Mouse (Mus musculus) lung, embryonic 14.5 days (tissue): ENCODE results near the gene Galk1. TPM values are rescaled to one million over a fixed set of nuclear protein-coding genes. Genes with fewer than 3 reads are reported as not detected.

Source experiments
- ATAC-seq: fragments of 200-750 bp; cut with Nextera tagmentation; 2 replicates; pipeline ENCODE4 v1.8.0; 2017; ENCODE audit warnings: mild to moderate bottlenecking, moderate TSS enrichment, moderate library complexity; ENCODE audit not compliant: insufficient read depth
- DNase-seq: peaks from one replicate; pipeline ENCODE4 v3.0.0-alpha.2; 2015
- H3K27ac ChIP-seq: fragments of 300-500 bp; sonication (generic); 2 replicates; pipeline ENCODE4 v1.5.1; 2014; ENCODE audit warnings: low read depth, mild to moderate bottlenecking, moderate library complexity
- H3K27me3 ChIP-seq: fragments of 300-500 bp; sonication (generic); 2 replicates; pipeline ENCODE4 v1.6.1; 2014; ENCODE audit warnings: low read length, control low read depth; ENCODE audit not compliant: insufficient read depth
- H3K36me3 ChIP-seq: fragments of 300-500 bp; sonication (generic); 2 replicates; pipeline ENCODE4 v1.6.1; 2014; ENCODE audit warnings: control low read depth; ENCODE audit not compliant: insufficient read depth
- H3K4me1 ChIP-seq: fragments of 300-500 bp; sonication (generic); 2 replicates; pipeline ENCODE4 v1.6.1; 2014; ENCODE audit warnings: antibody characterized with exemption, control low read depth; ENCODE audit not compliant: insufficient read depth
- H3K4me2 ChIP-seq: fragments of 300-500 bp; sonication (generic); 2 replicates; pipeline ENCODE4 v1.6.1; 2014; ENCODE audit warnings: mild to moderate bottlenecking
- H3K4me3 ChIP-seq: fragments of 300-500 bp; sonication (generic); 2 replicates; pipeline ENCODE4 v1.5.1; 2014; ENCODE audit warnings: low read depth, low read length
- H3K9ac ChIP-seq: fragments of 300-500 bp; sonication (generic); 2 replicates; pipeline ENCODE4 v1.6.1; 2014
- H3K9me3 ChIP-seq: fragments of 300-500 bp; sonication (generic); 2 replicates; pipeline ENCODE4 v1.6.1; 2016; ENCODE audit warnings: low read depth, low read length, control low read depth
- CTCF ChIP-seq: IDR thresholded peaks from 2 replicates; pipeline ENCODE4 v1.5.1; 2016; ENCODE audit warnings: antibody characterized with exemption, low read depth
- WGBS: fragments of 180-500 bp; shearing (Covaris S2); extraction: QIAGEN DNeasy Blood & Tissue Kit; methylation state at CpG from one replicate; pipeline ENCODE4 v1.1.7; 2014; 5-methylcytosine and 5-hydroxymethylcytosine counted together
- polyA plus RNA-seq: library from polyadenylated mRNA; unstranded; fragments of >200 nt; fragmentation: Nextera tagmentation; extraction: Ambion mirVana; gene quantifications from 2 replicates; pipeline ENCODE4 v1.2.1, GENCODE M21; 2014

The Galk1 gene
- polyA plus RNA-seq, 1 experiment from 2014 or later = 208 TPM

DNA sequence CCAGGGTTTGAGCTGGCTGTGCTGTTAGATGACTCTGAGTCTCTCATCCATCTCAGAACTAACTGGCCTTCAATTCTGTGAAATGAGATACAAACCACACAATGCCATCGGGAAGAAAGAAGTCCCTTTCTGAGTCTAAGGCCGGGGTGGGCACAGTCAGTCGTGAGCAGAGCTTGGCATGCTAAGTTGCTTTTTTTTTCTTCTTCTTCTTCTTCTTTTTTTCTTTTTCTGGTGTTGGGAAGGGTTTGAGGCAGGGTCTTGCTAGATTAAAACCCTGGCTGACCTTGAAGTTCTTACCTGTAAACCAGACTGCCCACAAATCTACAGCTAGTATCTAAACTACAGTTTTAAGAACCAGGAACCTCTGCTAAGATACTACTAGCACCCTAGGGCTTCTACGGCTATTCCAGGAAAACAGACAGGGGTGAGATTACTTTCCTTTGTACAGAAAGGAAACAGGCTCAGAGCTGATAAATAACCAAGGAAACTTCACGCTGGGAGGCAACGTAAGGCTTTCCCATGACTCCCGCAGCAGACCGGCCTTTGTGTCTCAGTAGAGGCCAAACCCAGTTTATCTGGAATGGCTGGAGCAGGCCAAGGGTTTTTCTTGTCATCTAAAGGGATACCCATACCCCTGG lies 8.2 kb downstream of the Galk1 start:
- no peak for TF ChIP-seq CTCF
- H3K27ac ChIP-seq = peak overlapping the region; percentile 78
- H3K4me3 ChIP-seq = peak overlapping the region; percentile 33
- peak overlapping the region; percentile 56 for H3K9ac ChIP-seq
- no peak for DNase-seq
- no peaks in the 10 kb centered on the region for H3K9me3 ChIP-seq
- WGBS = 32% methylated on average over 8 of the region's 8 CpGs
- H3K4me2 ChIP-seq = peak overlapping the region; percentile 68
- ATAC-seq = no peak
- H3K4me1 ChIP-seq = peaks cover 7% of the 10 kb centered on the region
- peaks cover 30% of the 10 kb centered on the region for H3K36me3 ChIP-seq
- no peaks in the 10 kb centered on the region for H3K27me3 ChIP-seq

DNA sequence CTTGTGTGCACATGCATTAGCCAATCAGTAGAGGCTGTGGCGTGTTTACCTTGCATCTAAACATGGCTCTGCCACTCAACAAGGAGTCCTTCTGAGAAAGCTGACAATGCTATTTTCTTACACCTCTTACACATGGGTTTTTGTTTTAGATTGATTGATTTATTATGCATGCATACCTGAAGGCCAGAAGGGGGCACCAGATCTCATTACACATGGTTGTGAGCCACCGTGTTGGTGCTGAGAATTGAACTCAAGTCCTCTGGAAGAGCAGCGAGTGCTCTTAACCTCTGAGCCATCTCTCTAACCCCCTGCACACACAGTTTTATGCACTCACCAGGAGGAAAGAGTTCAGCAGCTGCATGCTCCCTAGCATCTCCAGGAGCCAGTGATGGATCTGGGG lies 9.6 kb downstream of the Galk1 start:
- Histone ChIP-seq H3K9ac (no peak overlapping the region), H3K9me3 (no peaks in the 10 kb centered on the region), H3K27me3 (no peaks in the 10 kb centered on the region), H3K4me2 (no peak overlapping the region), H3K27ac (no peak overlapping the region), H3K4me1 (peaks cover 7% of the 10 kb centered on the region), H3K4me3 (no peak overlapping the region), H3K36me3 (peaks cover 16% of the 10 kb centered on the region)
- 83% methylated on average over 3 of the region's 3 CpGs for WGBS
- no peak for DNase-seq
- ATAC-seq = no peak
- TF ChIP-seq CTCF = no peak; the same call in 1 of the 2 replicates

DNA sequence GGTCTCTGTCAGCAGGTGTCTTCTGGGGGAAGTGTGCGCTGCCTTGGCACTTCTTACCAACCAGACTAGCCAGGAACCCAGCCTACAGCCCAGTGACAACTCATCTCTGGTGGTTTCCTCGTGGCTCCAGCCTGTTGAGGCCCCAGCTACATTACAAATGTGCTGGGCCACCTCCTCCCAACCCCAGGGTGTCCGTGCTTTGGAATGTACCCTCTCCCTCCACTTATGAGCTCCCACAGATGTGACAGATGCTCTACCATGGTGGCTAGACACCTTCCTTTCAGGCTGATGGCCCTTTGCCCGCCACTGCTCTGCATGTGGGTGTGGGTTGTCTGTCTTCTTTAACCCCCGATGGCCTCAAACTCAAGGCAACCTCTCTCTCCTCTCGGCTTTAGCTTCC lies 10.8 kb downstream of the Galk1 start:
- WGBS = 65% methylated on average over 6 of the region's 6 CpGs
- no peak for TF ChIP-seq CTCF

DNA sequence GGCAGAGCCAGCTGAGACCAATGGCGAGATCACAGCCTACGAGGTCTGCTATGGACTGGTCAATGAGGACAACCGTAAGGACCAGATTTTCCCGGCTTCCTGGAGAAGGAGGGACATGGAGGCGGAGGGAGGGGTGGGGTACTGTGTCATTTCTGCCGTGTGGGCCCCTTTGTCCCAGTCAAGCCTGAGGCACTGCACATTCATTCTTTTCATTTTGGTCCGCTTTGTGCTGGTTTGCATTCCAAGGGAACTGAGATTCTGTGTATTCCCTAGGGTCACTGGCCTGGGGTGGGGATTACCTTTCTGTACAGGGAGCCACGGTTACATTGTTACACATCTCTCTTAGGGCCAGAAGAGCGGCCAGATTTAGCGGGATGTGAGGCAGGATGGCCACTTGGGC lies 11.9 kb downstream of the Galk1 start:
- Histone ChIP-seq H3K4me3 (no peak overlapping the region), H3K27me3 (no peaks in the 10 kb centered on the region), H3K9me3 (no peaks in the 10 kb centered on the region), H3K9ac (no peak overlapping the region), H3K4me2 (no peak overlapping the region), H3K27ac (no peak overlapping the region), H3K4me1 (peaks cover 7% of the 10 kb centered on the region), H3K36me3 (no peaks in the 10 kb centered on the region)
- no peak for DNase-seq
- TF ChIP-seq CTCF = no peak
- 47% methylated on average over 10 of the region's 10 CpGs for WGBS
- ATAC-seq = no peak

More for the DNA sequence above, 10.8 kb downstream of the Galk1 start:
- ATAC-seq (no peak), DNase-seq (no peak)
- Histone ChIP-seq H3K27me3 (no peaks in the 10 kb centered on the region), H3K4me2 (no peak overlapping the region), H3K4me3 (no peak overlapping the region), H3K27ac (no peak overlapping the region), H3K9ac (no peak overlapping the region), H3K4me1 (peaks cover 7% of the 10 kb centered on the region), H3K9me3 (no peaks in the 10 kb centered on the region), H3K36me3 (peaks cover 4% of the 10 kb centered on the region; the same call in 1 of the 2 replicates)

DNA sequence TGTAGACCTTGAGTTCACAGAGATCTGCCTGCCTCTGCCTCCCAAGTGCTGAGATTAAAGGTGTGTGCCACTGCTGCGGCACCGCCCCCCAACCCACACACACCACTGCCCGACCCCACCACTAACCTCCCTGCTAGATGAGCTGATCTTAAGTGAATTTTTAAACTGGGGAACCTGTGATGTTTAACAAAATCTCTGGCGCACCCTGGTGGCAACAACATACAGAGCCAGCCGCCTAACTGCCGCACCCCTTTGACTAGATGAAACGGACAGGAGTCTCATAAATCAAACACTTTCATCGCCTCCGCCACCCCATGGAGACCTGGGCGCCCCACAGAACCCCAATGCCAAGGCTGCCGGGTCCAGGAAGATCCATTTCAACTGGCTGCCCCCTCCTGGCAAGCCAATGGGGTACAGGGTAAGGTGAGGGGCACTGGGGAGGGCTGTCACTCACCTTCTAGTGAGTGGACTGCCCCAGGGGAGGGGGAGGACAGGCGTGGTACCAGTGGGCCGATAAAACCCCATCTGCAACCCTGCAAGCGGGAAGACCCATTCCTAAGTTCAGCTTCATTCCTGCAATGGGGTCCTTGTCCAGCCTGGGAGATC lies 12.9 kb downstream of the Galk1 start:
- DNase-seq (peak; percentile 90), ATAC-seq (no peak)
- H3K9ac ChIP-seq = no peak overlapping the region
- no peaks in the 10 kb centered on the region for H3K27me3 ChIP-seq
- H3K4me2 ChIP-seq = no peak overlapping the region
- WGBS = 19% methylated on average over 14 of the region's 14 CpGs
- no peak overlapping the region for H3K4me3 ChIP-seq
- no peaks in the 10 kb centered on the region for H3K9me3 ChIP-seq
- H3K27ac ChIP-seq = no peak overlapping the region
- H3K36me3 ChIP-seq = no peaks in the 10 kb centered on the region
- H3K4me1 ChIP-seq = 0 out of 2 replicates have a peak, but pooled peaks cover 2% of the 10 kb centered on the region
- peak; percentile 75 for TF ChIP-seq CTCF

GRCm38 (mm10) chr11:115999027-115999426 lies 13.5 kb downstream of the Galk1 start:
- no peaks in the 10 kb centered on the region for H3K27me3 ChIP-seq
- no peak for TF ChIP-seq CTCF
- H3K4me1 ChIP-seq = no peaks in the 10 kb centered on the region
- no peak for ATAC-seq
- no peak overlapping the region for H3K9ac ChIP-seq
- no peaks in the 10 kb centered on the region for H3K36me3 ChIP-seq
- H3K9me3 ChIP-seq = no peaks in the 10 kb centered on the region
- H3K4me3 ChIP-seq = no peak overlapping the region
- no peak overlapping the region for H3K4me2 ChIP-seq
- no peak overlapping the region for H3K27ac ChIP-seq
- DNase-seq = no peak
- 43% methylated on average over 7 of the region's 7 CpGs for WGBS

GRCm38 (mm10) chr11:115997662-115998061 lies 14.9 kb downstream of the Galk1 start:
- TF ChIP-seq CTCF = no peak
- Histone ChIP-seq H3K9me3 (no peaks in the 10 kb centered on the region), H3K36me3 (no peaks in the 10 kb centered on the region), H3K4me3 (no peak overlapping the region), H3K27ac (no peak overlapping the region), H3K27me3 (no peaks in the 10 kb centered on the region), H3K4me1 (no peaks in the 10 kb centered on the region), H3K9ac (no peak overlapping the region), H3K4me2 (no peak overlapping the region)
- ATAC-seq (no peak), DNase-seq (no peak)
- WGBS = 65% methylated on average over 5 of the region's 5 CpGs
